Mouse (Mus musculus): ENCODE measurements around the gene Fam160a1.

GRCm38 (mm10) chr3:85703141-85703882 is 113.8 kb downstream of the Fam160a1 start:
- no peak for TF ChIP-seq CTCF (IDR thresholded peaks at IDR 0.05; ENCODE audit: low read depth)
- no peak for TF ChIP-seq EP300 (optimal IDR thresholded peaks at IDR 0.05)
